Mouse (Mus musculus) myocyte (in vitro differentiated cells): ENCODE data around the gene Syce3. TPM values are rescaled to one million over a fixed set of nuclear protein-coding genes. Genes with fewer than 3 reads are reported as not detected.

Experiments used
- H3K27me3 ChIP-seq: one replicate; pipeline ENCODE4 v1.6.1; 2011; ENCODE audit not compliant: control insufficient read depth, insufficient read depth, insufficient read length
- H3K36me3 ChIP-seq: one replicate; pipeline ENCODE4 v1.6.1; 2011; ENCODE audit not compliant: control insufficient read depth, insufficient read depth
- H3K4me2 ChIP-seq: one replicate; pipeline ENCODE4 v1.6.1; 2011; ENCODE audit warnings: low read depth, control low read depth
- H3K4me3 ChIP-seq: one replicate; pipeline ENCODE4 v1.5.1; 2011; ENCODE audit warnings: mild to moderate bottlenecking, control low read depth, moderate library complexity
- H3K79me2 ChIP-seq: one replicate; pipeline ENCODE4 v1.6.1; 2011; ENCODE audit not compliant: control insufficient read depth, insufficient read depth
- H3ac ChIP-seq: one replicate; pipeline ENCODE4 v1.6.1; 2011; ENCODE audit not compliant: control insufficient read depth, insufficient read length
- CEBPB ChIP-seq: IDR thresholded peaks from 2 replicates; pipeline ENCODE4 v1.6.1; 2011; ENCODE audit warnings: mild to moderate bottlenecking, moderate library complexity; ENCODE audit not compliant: poor library complexity, insufficient read depth, severe bottlenecking
- E2F4 ChIP-seq: IDR thresholded peaks from one replicate; pipeline ENCODE4 v1.6.1; 2011; ENCODE audit warnings: mild to moderate bottlenecking, control low read depth, moderate library complexity; ENCODE audit not compliant: insufficient read depth
- MAX ChIP-seq: IDR thresholded peaks from one replicate; pipeline ENCODE4 v1.6.1; 2011; ENCODE audit warnings: low read depth, mild to moderate bottlenecking, control low read depth
- MYOD1 ChIP-seq, 3 experiments: IDR thresholded peaks; one replicate each; pipeline ENCODE4 v1.6.1; 2011; ENCODE audit warnings: control low read depth in 2 of 3, low read depth in 2 of 3, mild to moderate bottlenecking in 2 of 3, moderate library complexity in 1 of 3; ENCODE audit not compliant: insufficient read length in 2 of 3, control insufficient read depth in 1 of 3
- MYOG ChIP-seq, 3 experiments: IDR thresholded peaks; one replicate each; pipeline ENCODE4 v1.6.1; 2011; ENCODE audit warnings: control low read depth in 2 of 3, low read depth in 2 of 3, mild to moderate bottlenecking in 2 of 3; ENCODE audit not compliant: insufficient read length in 2 of 3, control insufficient read depth in 1 of 3, insufficient read depth in 1 of 3
- POLR2A ChIP-seq: IDR thresholded peaks from one replicate; pipeline ENCODE4 v1.6.1; 2011; ENCODE audit warnings: low read depth, mild to moderate bottlenecking, control low read depth, moderate library complexity; ENCODE audit not compliant: insufficient read length
- POLR2AphosphoS2 ChIP-seq: IDR thresholded peaks from one replicate; pipeline ENCODE4 v1.6.1; 2011; ENCODE audit warnings: low read depth, control low read depth; ENCODE audit not compliant: insufficient read length
- REST ChIP-seq: IDR thresholded peaks from one replicate; pipeline ENCODE4 v1.6.1; 2011; ENCODE audit warnings: mild to moderate bottlenecking, control low read depth, moderate library complexity; ENCODE audit not compliant: insufficient read depth, insufficient read length
- SRF ChIP-seq: IDR thresholded peaks from one replicate; pipeline ENCODE4 v1.6.1; 2011; ENCODE audit warnings: low read depth; ENCODE audit not compliant: control insufficient read depth, insufficient read length
- TCF12 ChIP-seq: IDR thresholded peaks from one replicate; pipeline ENCODE4 v1.6.1; 2011; ENCODE audit warnings: mild to moderate bottlenecking, control low read depth; ENCODE audit not compliant: poor library complexity, insufficient read depth, severe bottlenecking
- TCF3 ChIP-seq: IDR thresholded peaks from one replicate; pipeline ENCODE4 v1.6.1; 2011; ENCODE audit warnings: low read depth, control low read depth; ENCODE audit not compliant: insufficient read length
- USF1 ChIP-seq: IDR thresholded peaks from one replicate; pipeline ENCODE4 v1.6.1; 2011; ENCODE audit warnings: low read depth, mild to moderate bottlenecking, control low read depth, moderate library complexity
- polyA plus RNA-seq: library from polyadenylated mRNA; unstranded; fragments of >200 nt; fragmentation: generic; extraction: Trizol; gene quantifications from one replicate; pipeline ENCODE4 v1.2.1, GENCODE M21; 2012; ENCODE audit warnings: missing spikeins

The Syce3 gene
- polyA plus RNA-seq, 1 experiment: not detected

- H3K79me2 ChIP-seq: peaks cover 12% of the 10 kb centered on the region
- peak within 1 kb of the TSS; percentile 89 for H3K4me3 ChIP-seq
- H3K4me2 ChIP-seq: peak within 1 kb of the TSS; percentile 99
- peak within 1 kb of the TSS; percentile 2 for H3ac ChIP-seq
- no peak for TF ChIP-seq TCF3
- TF ChIP-seq MYOG (IDR thresholded peaks at IDR 0.05; ENCODE audit: control insufficient read depth in 1 of 3, insufficient read depth in 1 of 3, insufficient read length in 2 of 3, low read depth in 2 of 3): peak in 2 of 3 experiments; percentile 63 to 65
- no peak for TF ChIP-seq MAX
- peak; percentile 75 for TF ChIP-seq POLR2A
- TF ChIP-seq TCF12: no peak
- no peak for TF ChIP-seq SRF
- TF ChIP-seq POLR2AphosphoS2: peak; percentile 71
- peak in 2 of 3 experiments; percentile 26 to 68 for TF ChIP-seq MYOD1 (IDR thresholded peaks at IDR 0.05; ENCODE audit: control insufficient read depth in 1 of 3, insufficient read length in 2 of 3, low read depth in 2 of 3)
- peak; percentile 2 for TF ChIP-seq USF1
- TF ChIP-seq REST: no peak
- no peak for TF ChIP-seq E2F4
- no peak for TF ChIP-seq CEBPB
- H3K27me3 ChIP-seq: no peaks in the 10 kb centered on the region
- H3K36me3 ChIP-seq: peaks cover 9% of the 10 kb centered on the region
Observed at GRCm38 (mm10) chr15:89429352-89430221, 19.3 kb upstream of the Syce3 start, which contains the start of the genes C730034F03Rik, Gm44502 and Chkb. C730034F03Rik (plus strand) TSS chr15:89429589. Gm44502 (minus strand) TSS chr15:89429696. Chkb (minus strand) TSS chr15:89429908.

GRCm38 (mm10) chr15:89428821-89429351 is 18.6 kb upstream of the Syce3 start:
- no peak for TF ChIP-seq MAX
- no peak for TF ChIP-seq TCF12
- no peak for TF ChIP-seq MYOG (IDR thresholded peaks at IDR 0.05; ENCODE audit: control insufficient read depth in 1 of 3, insufficient read depth in 1 of 3, insufficient read length in 2 of 3, low read depth in 2 of 3)
- TF ChIP-seq POLR2AphosphoS2: no peak
- no peak for TF ChIP-seq MYOD1 (IDR thresholded peaks at IDR 0.05; ENCODE audit: control insufficient read depth in 1 of 3, insufficient read length in 2 of 3, low read depth in 2 of 3)
- TF ChIP-seq USF1: no peak
- TF ChIP-seq POLR2A: no peak
- TF ChIP-seq TCF3: no peak
- no peak for TF ChIP-seq SRF
- no peak for TF ChIP-seq E2F4
- TF ChIP-seq CEBPB: no peak
- TF ChIP-seq REST: no peak
- no peaks in the 10 kb centered on the region for H3K27me3 ChIP-seq
- peaks cover 9% of the 10 kb centered on the region for H3K36me3 ChIP-seq
- H3K79me2 ChIP-seq: peaks cover 12% of the 10 kb centered on the region
- peak overlapping the region; percentile 2 for H3ac ChIP-seq
- peak overlapping the region; percentile 99 for H3K4me2 ChIP-seq
- H3K4me3 ChIP-seq: peak overlapping the region; percentile 89

- Histone ChIP-seq H3K4me3 (peak overlapping the region; percentile 89), H3K79me2 (peaks cover 12% of the 10 kb centered on the region), H3K36me3 (peaks cover 9% of the 10 kb centered on the region), H3ac (peak overlapping the region; percentile 2), H3K4me2 (peak overlapping the region; percentile 99), H3K27me3 (no peaks in the 10 kb centered on the region)
- TF ChIP-seq CEBPB (no peak), TCF12 (no peak), REST (no peak), MYOG (IDR thresholded peaks at IDR 0.05; ENCODE audit: control insufficient read depth in 1 of 3, insufficient read depth in 1 of 3, insufficient read length in 2 of 3, low read depth in 2 of 3) (no peak), USF1 (no peak), MAX (no peak), POLR2AphosphoS2 (no peak), SRF (no peak), POLR2A (no peak), E2F4 (no peak), TCF3 (no peak), MYOD1 (IDR thresholded peaks at IDR 0.05; ENCODE audit: control insufficient read depth in 1 of 3, insufficient read length in 2 of 3, low read depth in 2 of 3) (no peak)
Observed at GRCm38 (mm10) chr15:89428136-89428790, 18.0 kb upstream of the Syce3 start.

- Histone ChIP-seq H3K79me2 (peaks cover 12% of the 10 kb centered on the region), H3ac (no peak overlapping the region), H3K4me3 (no peak overlapping the region), H3K27me3 (no peaks in the 10 kb centered on the region), H3K36me3 (peaks cover 9% of the 10 kb centered on the region), H3K4me2 (no peak overlapping the region)
- no peak for TF ChIP-seq REST
- TF ChIP-seq MYOD1 (IDR thresholded peaks at IDR 0.05; ENCODE audit: control insufficient read depth in 1 of 3, insufficient read length in 2 of 3, low read depth in 2 of 3): no peak
- TF ChIP-seq POLR2AphosphoS2: no peak
- TF ChIP-seq POLR2A: no peak
- no peak for TF ChIP-seq SRF
- no peak for TF ChIP-seq E2F4
- no peak for TF ChIP-seq TCF3
Observed at GRCm38 (mm10) chr15:89426716-89427115, 16.4 kb upstream of the Syce3 start.
